Mouse (Mus musculus) gonadal fat pad, adult 2 months (tissue): ENCODE results near the gene Nos1ap. TPM values are rescaled to one million over a fixed set of nuclear protein-coding genes. Genes with fewer than 3 reads are reported as not detected.
A peak's percentile ranks its signal among the peaks of the same experiment; 100 is the strongest.

Source experiments
- DNase-seq: peaks from one replicate; pipeline ENCODE4 v3.0.0-alpha.2; 2012; ENCODE audit warnings: low read depth
- polyA plus RNA-seq: library from polyadenylated mRNA; depleted of rRNA; stranded (reverse); fragments of >200 nt; gene quantifications from 2 replicates; pipeline ENCODE4 v1.2.3, GENCODE M21; 2012

The Nos1ap gene
- polyA plus RNA-seq, 1 experiment: 5.8 TPM

GRCm38 (mm10) chr1:170466099-170467009, 123.3 kb downstream of the Nos1ap start:
- DNase-seq: no peak

DNA sequence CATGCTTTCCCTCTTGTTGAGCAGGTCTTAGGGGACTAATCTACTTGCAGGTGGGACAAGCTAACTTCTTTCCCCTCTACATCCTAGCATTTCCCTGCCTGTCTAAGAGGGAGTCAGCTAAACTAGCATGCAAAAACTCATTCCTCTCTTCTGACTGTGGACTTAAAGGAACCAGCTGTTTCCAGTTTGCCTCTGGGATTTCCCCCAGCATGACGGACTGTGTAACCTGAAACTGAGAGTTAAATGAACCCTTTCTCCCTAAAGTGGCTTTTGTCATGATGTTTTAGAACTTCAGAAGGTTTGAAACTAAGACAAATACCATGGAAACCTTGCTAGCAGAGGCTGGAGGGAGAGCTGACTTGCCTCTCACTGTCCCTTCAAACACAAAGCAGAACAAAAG, 127.5 kb downstream of the Nos1ap start:
- DNase-seq: no peak

GRCm38 (mm10) chr1:170459896-170460602, 129.6 kb downstream of the Nos1ap start:
- DNase-seq: peak; percentile 31

- DNase-seq: no peak
These were observed 132.0 kb downstream of the Nos1ap start for GRCm38 (mm10) chr1:170457673-170458072.

GRCm38 (mm10) chr1:170455910-170456700, 133.6 kb downstream of the Nos1ap start:
- DNase-seq: no peak

GRCm38 (mm10) chr1:170455387-170455786, 134.3 kb downstream of the Nos1ap start:
- DNase-seq: no peak

- no peak for DNase-seq
These were observed 136.2 kb downstream of the Nos1ap start for GRCm38 (mm10) chr1:170453455-170453854.

GRCm38 (mm10) chr1:170448244-170448643, 141.4 kb downstream of the Nos1ap start:
- no peak for DNase-seq

DNA sequence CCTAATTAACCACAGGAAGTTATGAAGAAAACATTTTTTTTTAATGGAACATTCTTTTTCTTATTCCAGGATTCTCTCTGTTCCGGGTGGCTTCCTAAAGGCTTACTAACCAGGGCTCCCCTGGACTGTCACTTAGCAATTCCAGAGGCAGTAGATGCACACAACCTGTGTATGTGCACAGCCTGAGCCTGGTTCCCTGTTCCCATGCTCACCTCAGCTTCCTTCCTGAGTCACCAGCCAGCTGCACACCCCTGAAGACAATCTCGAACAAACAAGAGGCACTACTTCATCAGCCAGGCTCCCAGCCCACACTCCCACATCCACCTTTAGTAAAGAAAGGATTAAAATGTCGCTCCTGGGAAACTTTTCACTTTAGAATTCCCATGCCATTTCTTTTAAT, 144.2 kb downstream of the Nos1ap start:
- DNase-seq: no peak

DNA sequence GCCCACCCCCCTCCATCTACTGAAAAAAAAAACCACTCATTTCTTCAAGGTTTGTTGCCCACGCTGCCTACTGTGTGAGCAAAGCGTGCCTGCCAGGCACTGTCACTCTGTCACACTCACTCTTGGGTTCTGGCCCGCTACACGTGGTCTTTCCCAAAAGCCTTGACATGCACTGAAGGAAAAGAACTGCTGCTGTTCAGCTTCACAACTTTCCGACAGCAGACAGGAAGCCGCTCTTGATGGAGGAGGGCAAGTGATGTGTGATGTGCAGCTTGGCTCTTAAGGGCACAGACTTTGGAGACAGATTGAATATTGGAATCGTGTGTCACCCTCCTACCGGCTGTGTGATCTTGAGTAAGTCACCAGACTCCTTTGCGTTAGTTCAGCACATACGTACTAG, 149.3 kb downstream of the Nos1ap start:
- DNase-seq: no peak

- no peak for DNase-seq
These were observed 151.1 kb downstream of the Nos1ap start for GRCm38 (mm10) chr1:170438471-170439151.

DNA sequence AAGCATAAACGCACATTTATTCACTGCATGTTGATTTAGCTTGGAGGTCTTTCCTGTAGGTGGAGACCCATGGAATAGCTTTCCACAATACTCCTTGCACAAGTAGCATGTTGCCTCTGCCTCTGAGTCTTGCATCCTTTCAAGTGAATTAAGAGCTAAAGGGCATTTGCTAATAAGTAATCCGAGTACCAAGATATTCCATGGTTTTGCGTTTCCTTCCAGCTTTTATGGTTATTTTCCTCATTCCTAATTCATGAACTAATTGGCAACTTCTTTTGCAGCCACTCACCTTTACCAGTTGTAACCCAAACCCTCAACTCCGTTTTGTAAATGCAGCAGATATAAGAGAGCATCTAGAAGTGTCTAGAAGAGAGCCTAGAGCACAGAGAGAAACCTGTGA, 155.5 kb downstream of the Nos1ap start:
- DNase-seq: no peak

DNA sequence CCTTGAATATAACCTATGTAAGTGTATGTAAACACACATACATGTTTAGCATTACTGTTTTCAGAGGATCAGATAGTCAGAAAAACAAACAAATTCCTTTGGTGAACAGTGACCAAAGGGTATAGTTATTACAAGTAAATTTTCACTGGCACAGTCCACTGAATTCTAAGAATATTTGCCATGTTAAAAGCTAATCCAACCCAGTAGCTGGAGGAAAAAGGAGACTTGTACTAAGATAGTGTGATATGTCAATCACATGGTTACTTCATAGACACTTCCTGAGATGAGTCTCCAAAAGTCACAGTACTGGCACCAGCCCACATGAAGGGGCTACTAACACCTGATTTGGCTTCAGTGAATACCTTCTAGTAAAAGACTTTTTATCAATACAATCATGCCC, 156.0 kb downstream of the Nos1ap start:
- DNase-seq: no peak

- DNase-seq: no peak
These were observed 157.4 kb downstream of the Nos1ap start for GRCm38 (mm10) chr1:170432288-170432687.

- DNase-seq: no peak
These were observed 158.3 kb downstream of the Nos1ap start for GRCm38 (mm10) chr1:170431312-170431711.

DNA sequence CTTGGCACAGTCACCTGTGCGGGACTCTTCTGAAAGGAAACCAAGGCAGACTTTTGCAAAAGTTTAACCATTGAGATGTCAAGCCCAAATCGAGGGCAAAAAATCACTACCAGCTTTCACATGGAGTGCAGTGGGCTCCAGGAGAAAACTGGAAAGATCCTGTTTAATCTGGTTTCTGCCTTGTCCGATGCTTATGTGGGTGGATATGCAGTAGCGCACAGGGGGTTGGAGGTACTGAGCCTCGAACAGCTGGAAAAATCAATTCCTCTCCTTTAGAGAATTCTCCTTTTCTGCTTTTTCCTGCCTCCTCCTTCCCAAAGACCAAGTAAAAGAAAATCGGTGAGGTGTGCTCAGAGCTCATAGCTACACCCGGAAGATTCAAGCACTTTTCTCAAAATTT, 159.0 kb downstream of the Nos1ap start:
- DNase-seq: no peak

- DNase-seq: no peak
These were observed 160.0 kb downstream of the Nos1ap start for GRCm38 (mm10) chr1:170429656-170430055.

DNA sequence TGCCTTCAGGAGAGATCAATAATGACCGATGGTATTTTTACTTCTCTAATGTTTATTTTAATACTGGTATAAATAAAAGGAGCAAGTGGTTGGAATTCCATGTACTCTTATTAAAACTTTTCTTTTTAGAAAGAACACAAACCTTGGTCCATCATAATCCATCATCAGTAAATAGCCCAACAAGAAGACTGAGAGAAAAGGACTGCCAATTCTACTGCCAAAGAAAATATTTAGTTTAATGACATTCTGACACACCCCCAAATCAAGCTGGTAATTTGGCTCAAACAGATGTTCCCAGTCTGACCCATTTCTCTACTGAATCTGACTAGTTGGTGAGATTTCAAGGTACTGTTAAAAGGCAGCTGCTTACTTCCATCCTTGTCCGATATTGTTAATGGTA, 161.5 kb downstream of the Nos1ap start:
- no peak for DNase-seq

- no peak for DNase-seq
These were observed 165.3 kb downstream of the Nos1ap start for GRCm38 (mm10) chr1:170424258-170424889.

- no peak for DNase-seq
These were observed 166.6 kb downstream of the Nos1ap start for GRCm38 (mm10) chr1:170423048-170423447.

- no peak for DNase-seq
These were observed 167.5 kb downstream of the Nos1ap start for GRCm38 (mm10) chr1:170422188-170422587.
